ENCODE assay signal across 19 mouse cellular contexts in the genomic region with DNA sequence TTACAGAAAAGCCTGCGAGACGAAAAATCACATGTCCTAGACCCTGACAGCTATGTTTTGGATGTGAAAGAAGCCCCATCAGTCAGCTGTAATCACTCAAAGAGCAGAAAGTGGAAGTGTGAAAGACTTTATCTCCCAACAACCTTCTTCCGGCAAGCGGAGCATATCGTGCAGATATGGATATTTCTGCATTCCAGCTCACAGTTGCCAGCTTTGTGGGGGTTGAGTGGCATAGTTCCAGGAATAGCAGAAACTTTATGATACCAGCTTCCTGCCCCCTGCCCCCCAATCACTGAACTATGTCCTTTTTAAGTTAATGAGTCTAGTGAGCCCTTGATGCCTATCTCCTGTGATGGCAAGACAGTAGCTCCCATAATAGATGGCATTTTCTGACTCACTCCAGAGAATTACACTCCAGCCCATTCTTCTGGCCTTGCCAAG.
A peak's percentile ranks its signal among the peaks of the same experiment; 100 is the strongest.
DNase-seq lines count a peak whose midpoint lies in the region; ATAC-seq and TF ChIP-seq lines count a peak whose summit lies in the region.
"Had no signal": no experiment of that assay in that cellular context is flagged by ENCODE, and none has a peak within 500 bp of the region (broad histone marks: within the 10 kb centered on the region; RNA-seq: fewer than 3 reads in every experiment).

No protein-coding gene starts in this region.

- TF ChIP-seq POLR2A in MEL (IDR thresholded peaks at IDR 0.05; ENCODE audit: control insufficient read depth in 1 of 2, insufficient read depth in 1 of 2, low read depth in 1 of 2, low read length in 2 of 2, poor library complexity in 1 of 2) = no peak

- ATAC-seq in heart, embryonic 13.5 days (ENCODE audit: extremely low read depth, insufficient number of reproducible peaks, low FRiP score, low TSS enrichment) = no peak
- ATAC-seq in lung, embryonic 14.5 days (ENCODE audit: insufficient read depth) = peak; percentile 24; the same call in 1 of the 2 replicates
- peak; percentile 66 for ATAC-seq in common myeloid progenitor, adult 5-6 weeks (replicated peaks; ENCODE audit: low read depth, poor library complexity, severe bottlenecking)
- no peak for ATAC-seq in forebrain, embryonic 11.5 days (replicated peaks; ENCODE audit: low FRiP score)
- ATAC-seq: forebrain, embryonic 16.5 days; inflammation-experienced regulatory T-cells, adult 6 months; lung, postnatal 0 days; midbrain, embryonic 16.5 days had no signal

- WGBS in heart, embryonic 13.5 days = 15% methylated on average over 5 of the region's 5 CpGs
- WGBS in lung, embryonic 14.5 days = 32% methylated on average over 5 of the region's 5 CpGs
- 91% methylated on average over 5 of the region's 5 CpGs for WGBS in forebrain, embryonic 11.5 days

- no peak for TF ChIP-seq CTCF in lung, embryonic 14.5 days (IDR thresholded peaks at IDR 0.05; ENCODE audit: low read depth)
- no peak for TF ChIP-seq CTCF in MEL (IDR thresholded peaks at IDR 0.05 in 2 of 3, conservative IDR thresholded peaks at IDR 0.05 in 1 of 3; ENCODE audit: control insufficient read depth in 1 of 3, insufficient read depth in 1 of 3, low read depth in 2 of 3, low read length in 3 of 3, poor library complexity in 1 of 3, severe bottlenecking in 1 of 3)

- no peak for TF ChIP-seq RAD21 in MEL (IDR thresholded peaks at IDR 0.05; ENCODE audit: low read depth, low read length)

- H3K27ac ChIP-seq in heart, embryonic 13.5 days (replicated peaks) = 0 out of 2 replicates have a peak overlapping the region, but pooled peaks have one; percentile 65
- no peak overlapping the region for H3K27ac ChIP-seq in lung, embryonic 14.5 days (ENCODE audit: low read depth)
- H3K27ac ChIP-seq in MEL (ENCODE audit: control insufficient read depth, low read depth, low read length) = peak overlapping the region; percentile 24; the same call in 1 of the 2 replicates
- H3K27ac ChIP-seq in forebrain, embryonic 11.5 days (ENCODE audit: low read depth, low read length) = no peak overlapping the region
- H3K27ac ChIP-seq: embryonic facial prominence, embryonic 13.5 days; hindbrain, embryonic 13.5 days; stomach, embryonic 15.5 days had no signal

- no peaks in the 10 kb centered on the region for H3K79me2 ChIP-seq in MEL (ENCODE audit: control insufficient read depth, insufficient read depth, low read length, poor library complexity)

- H3K9ac ChIP-seq in heart, embryonic 13.5 days = no peak overlapping the region
- H3K9ac ChIP-seq in lung, embryonic 14.5 days = no peak overlapping the region
- H3K9ac ChIP-seq in MEL (ENCODE audit: control insufficient read depth, low read depth, low read length, poor library complexity, severe bottlenecking) = no peak overlapping the region
- H3K9ac ChIP-seq in forebrain, embryonic 11.5 days (ENCODE audit: low read length) = no peak overlapping the region
- H3K9ac ChIP-seq: embryonic facial prominence, embryonic 13.5 days; hindbrain, embryonic 13.5 days; stomach, embryonic 15.5 days had no signal

- TF ChIP-seq EP300 in MEL (IDR thresholded peaks at IDR 0.05; ENCODE audit: low read depth in 1 of 2, low read length in 2 of 2) = peak; percentile 97

- peaks cover 19% of the 10 kb centered on the region for H3K4me1 ChIP-seq in heart, embryonic 13.5 days
- peaks cover 3% of the 10 kb centered on the region for H3K4me1 ChIP-seq in lung, embryonic 14.5 days (ENCODE audit: insufficient read depth)
- peaks cover 3 to 4% of the 10 kb centered on the region in 2 experiments for H3K4me1 ChIP-seq in MEL (ENCODE audit: control insufficient read depth in 1 of 2, insufficient read depth in 2 of 2, low read length in 2 of 2)
- no peaks in the 10 kb centered on the region for H3K4me1 ChIP-seq in forebrain, embryonic 11.5 days (replicated peaks; ENCODE audit: control insufficient read depth, insufficient read depth, low read length)
- H3K4me1 ChIP-seq: hindbrain, embryonic 13.5 days; stomach, embryonic 15.5 days had no signal

- H3K4me2 ChIP-seq in heart, embryonic 13.5 days = peak overlapping the region; percentile 29
- no peak overlapping the region for H3K4me2 ChIP-seq in lung, embryonic 14.5 days
- H3K4me2 ChIP-seq in forebrain, embryonic 11.5 days (ENCODE audit: low read depth, low read length, severe bottlenecking) = no peak overlapping the region
- H3K4me2 ChIP-seq: embryonic facial prominence, embryonic 13.5 days; hindbrain, embryonic 13.5 days; liver, embryonic 11.5 days; stomach, embryonic 15.5 days had no signal

- peaks cover 8% of the 10 kb centered on the region; the same call in 1 of the 2 replicates for H3K27me3 ChIP-seq in heart, embryonic 13.5 days (replicated peaks)
- no peaks in the 10 kb centered on the region for H3K27me3 ChIP-seq in lung, embryonic 14.5 days (ENCODE audit: insufficient read depth, low read length)
- H3K27me3 ChIP-seq in MEL (ENCODE audit: control insufficient read depth in 1 of 2, insufficient read depth in 2 of 2, low read length in 2 of 2) = no peaks in the 10 kb centered on the region
- H3K27me3 ChIP-seq in forebrain, embryonic 11.5 days (ENCODE audit: control insufficient read depth, insufficient read depth, low read length) = no peaks in the 10 kb centered on the region
- H3K27me3 ChIP-seq: embryonic facial prominence, embryonic 13.5 days; hindbrain, embryonic 13.5 days; stomach, embryonic 15.5 days had no signal

- no peak overlapping the region for H3K4me3 ChIP-seq in heart, embryonic 13.5 days
- no peak overlapping the region for H3K4me3 ChIP-seq in lung, embryonic 14.5 days (ENCODE audit: low read depth, low read length)
- no peak overlapping the region for H3K4me3 ChIP-seq in MEL (ENCODE audit: control insufficient read depth in 1 of 2, insufficient read depth in 1 of 2, low read depth in 2 of 2, low read length in 2 of 2)
- H3K4me3 ChIP-seq in forebrain, embryonic 11.5 days (ENCODE audit: low read depth, low read length) = no peak overlapping the region
- H3K4me3 ChIP-seq: embryonic facial prominence, embryonic 13.5 days; hindbrain, embryonic 13.5 days; stomach, embryonic 15.5 days had no signal

- DNase-seq in heart, adult 11 months = no peak
- peak; percentile 52 for DNase-seq in lung, embryonic 14.5 days
- no peak for DNase-seq in lung, adult 18-20 months
- DNase-seq in MEL (ENCODE audit: low read depth, low spot score) = peak; percentile 82
- no peak for DNase-seq in urinary bladder, postnatal 14 days (ENCODE audit: low spot score)
- no peak for DNase-seq in forebrain, embryonic 11.5 days (ENCODE audit: low spot score)
- DNase-seq: cerebellum, adult 9-10 months; kidney, adult 9 months; right cerebral cortex, postnatal 25 days had no signal

- H3K36me3 ChIP-seq in heart, embryonic 13.5 days = no peaks in the 10 kb centered on the region
- H3K36me3 ChIP-seq in lung, embryonic 14.5 days (ENCODE audit: insufficient read depth) = no peaks in the 10 kb centered on the region
- peaks cover 0 to 5% of the 10 kb centered on the region in 2 experiments; a peak in 2 of 4 replicates for H3K36me3 ChIP-seq in MEL (ENCODE audit: control insufficient read depth in 1 of 2, insufficient read depth in 2 of 2, low read length in 2 of 2)
- H3K36me3 ChIP-seq in forebrain, embryonic 11.5 days (ENCODE audit: control insufficient read depth, insufficient read depth, low read length) = no peaks in the 10 kb centered on the region
- H3K36me3 ChIP-seq: embryonic facial prominence, embryonic 13.5 days; hindbrain, embryonic 13.5 days; stomach, embryonic 15.5 days had no signal

- H3K9me3 ChIP-seq in heart, embryonic 13.5 days = peaks cover 9% of the 10 kb centered on the region
- H3K9me3 ChIP-seq in lung, embryonic 14.5 days (ENCODE audit: low read depth, low read length) = no peaks in the 10 kb centered on the region; the same call in 1 of the 2 replicates
- H3K9me3 ChIP-seq in MEL (replicated peaks; ENCODE audit: insufficient read depth, low read length) = no peaks in the 10 kb centered on the region
- no peaks in the 10 kb centered on the region for H3K9me3 ChIP-seq in forebrain, embryonic 11.5 days (ENCODE audit: control insufficient read depth, low read length)
- H3K9me3 ChIP-seq: embryonic facial prominence, embryonic 13.5 days; stomach, embryonic 15.5 days had no signal

TF ChIP-seq in MEL, 35 proteins besides CTCF, POLR2A, EP300 and RAD21 (continues in another document):
- TF ChIP-seq TBP (IDR thresholded peaks at IDR 0.05; ENCODE audit: low read depth, low read length) (peak; percentile 20; the same call in 1 of the 2 replicates), USF1 (IDR thresholded peaks at IDR 0.05; ENCODE audit: low read depth, low read length) (peak; percentile 67), MAFK (IDR thresholded peaks at IDR 0.05; ENCODE audit: borderline replicate concordance, low read depth, low read length) (peak; percentile 74; the same call in 1 of the 2 replicates), MXI1 (IDR thresholded peaks at IDR 0.05; ENCODE audit: low read depth, low read length) (peak; percentile 93), MAX (IDR thresholded peaks at IDR 0.05; ENCODE audit: low read length) (peak; percentile 73), CHD1 (IDR thresholded peaks at IDR 0.05; ENCODE audit: low read depth, low read length) (no peak), SMC3 (IDR thresholded peaks at IDR 0.05; ENCODE audit: low read depth, low read length) (no peak), GABPA (IDR thresholded peaks at IDR 0.05; ENCODE audit: low read depth, low read length) (no peak), ZNF384 (IDR thresholded peaks at IDR 0.05; ENCODE audit: low read depth, low read length) (no peak), ELF1 (IDR thresholded peaks at IDR 0.05; ENCODE audit: low read depth, low read length) (peak; percentile 44; the same call in 1 of the 2 replicates), BHLHE40 (IDR thresholded peaks at IDR 0.05; ENCODE audit: borderline replicate concordance, low read depth, low read length) (peak; percentile 84), UBTF (IDR thresholded peaks at IDR 0.05; ENCODE audit: borderline replicate concordance, insufficient read depth, low read depth, low read length) (no peak), CHD2 (IDR thresholded peaks at IDR 0.05; ENCODE audit: low read length) (peak; percentile 47; the same call in 1 of the 2 replicates), ETS1 (IDR thresholded peaks at IDR 0.05; ENCODE audit: low read depth, low read length) (peak; percentile 99), GATA1 (IDR thresholded peaks at IDR 0.05; ENCODE audit: low read depth, low read length) (peak; percentile 98), NELFE (IDR thresholded peaks at IDR 0.05; ENCODE audit: low read depth, low read length) (no peak), E2F4 (IDR thresholded peaks at IDR 0.05; ENCODE audit: borderline replicate concordance, low read depth, low read length) (no peak), SIN3A (IDR thresholded peaks at IDR 0.05; ENCODE audit: low read length) (peak; percentile 96), MAZ (IDR thresholded peaks at IDR 0.05; ENCODE audit: low read depth, low read length) (peak; percentile 73), TAL1 (IDR thresholded peaks at IDR 0.05; ENCODE audit: low read length) (peak; percentile 74), KAT2A (conservative IDR thresholded peaks at IDR 0.05; ENCODE audit: low read depth, low read length) (peak; percentile 41; the same call in 1 of the 2 replicates), HCFC1 (IDR thresholded peaks at IDR 0.05; ENCODE audit: low read depth, low read length) (peak; percentile 30; the same call in 1 of the 2 replicates)

Comparison
In these comparisons a context has a peak if more than half of its experiments do, and no peak if none do; other contexts are left out.
1. DNase-seq: peak in lung, embryonic 14.5 days (single experiment) and MEL (single experiment); none in heart, adult 11 months (single experiment), lung, adult 18-20 months (0 of 2), urinary bladder, postnatal 14 days (single experiment) and forebrain, embryonic 11.5 days (single experiment).
2. ATAC-seq: peak in lung, embryonic 14.5 days (single experiment) and common myeloid progenitor, adult 5-6 weeks (single experiment); none in heart, embryonic 13.5 days (single experiment) and forebrain, embryonic 11.5 days (single experiment).
3. H3K27ac ChIP-seq: peak in heart, embryonic 13.5 days (single experiment) and MEL (single experiment); none in lung, embryonic 14.5 days (single experiment) and forebrain, embryonic 11.5 days (single experiment).